Mouse (Mus musculus) 3134 (cell line): Measurements from ENCODE around the gene Cobll1.

Experiments used
- DNase-seq: peaks from one replicate; pipeline ENCODE4 v3.0.0-alpha.2; 2011; ENCODE audit warnings: low spot score; ENCODE audit not compliant: insufficient read length; ENCODE audit errors: extremely low read depth

Cobll1 gene

DNA sequence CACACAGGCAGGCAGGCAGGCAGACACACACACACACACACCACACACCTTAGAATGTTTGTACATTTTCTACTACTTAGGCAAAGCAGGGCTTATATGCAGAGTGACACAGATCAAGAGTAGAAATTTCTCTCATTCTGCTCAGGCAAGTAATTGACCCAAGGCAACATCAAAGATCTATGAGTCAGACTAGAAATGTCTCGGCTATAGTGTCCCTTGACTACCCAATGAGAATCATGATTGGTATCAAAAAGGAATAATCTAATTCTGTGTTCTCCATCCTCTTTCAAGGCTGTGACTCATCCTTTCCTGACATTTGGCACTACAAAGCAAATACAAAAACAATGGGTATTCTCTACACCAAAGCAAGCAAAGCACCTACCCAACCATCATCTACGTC, 77.5 kb downstream of the Cobll1 start:
- no peak for DNase-seq

DNA sequence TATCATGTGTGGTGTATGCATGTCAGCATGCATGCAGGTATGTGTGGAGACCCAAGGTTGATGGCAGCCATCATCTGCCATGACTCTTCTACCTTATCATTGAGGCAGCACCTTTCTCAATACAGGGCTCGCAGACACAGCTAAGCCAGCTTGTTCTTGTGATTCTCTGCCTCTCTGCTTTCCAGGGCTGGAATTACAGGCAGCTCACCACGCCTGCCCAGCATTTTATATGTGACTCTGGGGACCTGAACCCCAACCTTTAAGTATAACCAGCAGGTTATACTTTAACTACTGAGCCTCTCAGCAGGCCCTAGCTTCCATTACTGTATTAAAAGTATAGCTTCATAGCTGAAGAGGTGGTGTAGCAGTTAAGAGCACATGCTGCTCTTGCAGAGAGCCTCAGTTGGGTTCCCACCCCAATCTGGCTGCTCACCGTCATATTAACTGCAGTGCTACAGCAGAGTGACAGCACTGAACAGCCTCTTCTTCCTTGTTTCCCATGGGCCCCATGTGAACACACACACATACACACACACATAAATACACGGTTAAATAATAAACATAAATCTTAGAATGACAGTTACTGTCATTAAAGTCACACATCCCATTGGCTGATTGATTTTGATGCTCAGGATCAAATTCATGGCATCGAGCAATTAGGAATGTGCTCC, 81.1 kb downstream of the Cobll1 start:
- DNase-seq: no peak

DNA sequence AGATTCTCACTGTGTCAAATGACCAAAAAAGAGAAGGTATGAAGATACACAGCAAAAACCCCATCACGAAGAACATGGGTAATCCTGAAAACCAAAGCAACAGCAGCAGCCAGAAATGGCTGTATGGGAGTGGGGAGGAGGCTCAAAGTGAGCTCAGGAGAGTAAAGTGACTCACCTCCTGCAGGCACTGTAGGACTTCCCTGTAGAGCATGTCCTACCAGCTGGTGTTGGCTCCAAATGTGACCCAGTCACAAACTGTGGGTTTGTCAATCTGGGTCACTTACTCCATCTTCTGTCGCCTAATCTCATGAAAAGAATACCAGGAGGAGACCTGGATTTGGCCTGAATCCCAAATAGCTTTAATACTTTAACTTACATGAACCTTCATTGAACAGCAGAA, 81.9 kb downstream of the Cobll1 start:
- peak; percentile 2 for DNase-seq

DNA sequence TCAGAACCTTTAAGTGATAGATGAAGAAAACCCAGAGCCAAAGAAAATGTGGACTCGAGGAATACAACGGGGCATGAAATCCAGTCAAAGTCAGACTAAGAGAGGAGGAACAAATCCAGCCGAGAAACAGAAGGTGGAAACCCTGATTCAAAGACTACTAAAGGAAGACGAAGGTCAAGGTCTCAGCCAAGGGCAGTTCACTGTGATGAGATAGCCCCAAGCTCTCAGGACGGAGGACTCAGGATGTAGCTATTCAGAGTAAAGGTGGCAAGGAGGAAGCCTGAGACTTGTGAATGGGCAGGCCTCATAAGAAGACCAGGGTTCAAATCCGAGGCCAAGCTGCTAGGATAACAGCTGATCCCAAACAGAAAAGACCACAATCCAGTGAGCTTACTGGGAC, 90.3 kb downstream of the Cobll1 start:
- DNase-seq: no peak

DNA sequence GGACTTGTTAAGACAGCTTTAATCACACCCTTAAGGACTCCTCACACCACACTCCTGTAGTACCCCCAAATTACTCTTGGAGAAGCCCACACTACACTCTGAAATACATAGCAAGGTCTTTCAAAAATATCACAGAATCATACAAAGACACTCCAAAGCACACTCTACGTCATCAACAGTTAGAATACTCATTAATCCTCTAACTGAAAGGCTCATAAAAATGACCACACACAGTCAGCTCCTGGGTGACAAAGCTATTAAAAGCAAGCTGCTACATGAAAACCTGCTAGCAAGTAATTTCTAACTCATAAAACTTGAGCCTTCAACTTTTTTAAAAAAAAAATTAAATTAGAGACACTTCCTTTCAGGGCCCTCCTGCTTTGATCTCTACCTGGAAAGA, 91.8 kb downstream of the Cobll1 start:
- no peak for DNase-seq

DNA sequence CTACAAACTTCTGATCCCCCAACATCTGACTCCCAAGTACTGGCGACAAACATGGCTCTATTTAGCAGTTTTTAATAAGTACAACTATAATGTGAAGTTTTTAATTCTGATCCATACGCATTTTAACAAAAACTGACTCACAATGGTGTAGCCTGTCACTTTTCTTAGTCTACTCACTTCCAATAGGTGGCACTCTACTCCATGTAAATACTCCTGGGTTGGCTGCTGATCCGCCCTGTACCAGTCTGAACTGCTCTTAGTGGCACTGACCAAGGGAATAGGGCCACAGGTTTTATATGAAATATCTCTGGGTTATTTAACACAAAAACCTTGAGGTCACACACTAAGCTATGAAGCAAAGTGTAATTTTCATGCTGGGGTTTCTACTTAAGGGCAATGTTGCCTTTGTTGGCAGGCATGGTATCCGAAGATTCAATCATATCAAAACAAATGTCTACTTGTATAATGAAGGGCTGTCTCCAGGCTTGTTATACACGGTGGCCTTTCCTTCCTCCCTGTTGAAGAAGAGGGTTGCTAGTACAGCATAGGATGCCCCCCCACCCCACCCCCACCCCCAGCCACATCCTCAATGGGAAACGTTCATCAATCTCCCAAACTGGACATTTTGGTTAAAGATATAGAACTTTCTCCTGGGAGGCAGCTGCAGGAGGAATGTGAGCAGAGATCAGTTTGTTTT, 93.6 kb downstream of the Cobll1 start:
- peak; percentile 14 for DNase-seq

DNA sequence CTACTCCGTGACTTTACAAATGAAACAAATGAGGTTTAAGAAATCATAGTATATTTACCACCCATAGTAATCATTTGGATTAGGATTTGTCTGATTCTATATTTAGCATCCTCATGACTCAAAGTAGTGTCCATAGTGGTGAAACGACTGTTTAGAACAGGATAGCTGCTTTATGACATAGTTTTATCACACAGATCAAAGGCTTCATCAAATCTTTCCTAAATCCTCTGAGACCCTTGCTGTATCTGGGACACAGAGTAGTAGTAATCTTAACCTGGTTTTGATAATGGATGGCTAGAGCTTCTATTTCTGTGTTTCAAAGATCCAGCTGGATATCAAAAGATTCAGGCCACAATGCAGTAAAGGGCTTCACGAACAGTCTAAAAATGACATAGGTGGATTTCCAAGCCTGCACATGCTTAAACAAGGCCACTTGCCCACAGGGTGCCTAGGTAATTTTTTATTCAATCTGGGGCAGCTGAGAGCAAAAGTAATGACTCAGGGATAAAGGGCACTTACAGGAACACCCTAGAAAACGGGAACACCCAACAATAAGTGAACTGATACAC, 98.0 kb downstream of the Cobll1 start:
- DNase-seq: no peak

DNA sequence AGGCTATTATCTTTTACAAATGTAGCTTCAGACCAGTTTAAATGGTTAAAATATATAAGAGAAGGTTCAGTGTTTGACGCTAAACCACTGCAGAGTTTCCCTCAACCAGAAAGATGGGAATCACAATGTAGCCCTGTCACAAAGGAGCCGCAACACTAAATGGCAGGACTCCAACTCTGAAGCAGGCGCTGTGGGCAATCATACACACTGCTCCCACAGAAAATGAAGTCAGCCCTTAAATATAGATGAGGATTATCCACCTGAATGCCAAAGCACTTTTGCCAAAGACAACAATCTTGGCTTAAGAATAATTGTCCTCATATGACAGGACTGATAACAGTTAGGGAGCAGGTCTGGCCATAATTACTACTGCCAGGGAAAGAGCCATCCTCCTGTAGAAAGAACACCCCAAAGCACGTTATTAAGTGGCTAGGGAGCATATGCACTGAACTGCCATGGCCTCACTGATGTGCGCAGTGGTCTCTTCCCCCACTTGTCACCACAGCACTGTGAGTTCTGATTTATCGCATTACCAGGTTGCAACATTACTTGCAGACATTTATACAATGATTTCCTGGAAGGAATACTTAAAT, 98.8 kb downstream of the Cobll1 start:
- DNase-seq: no peak

DNA sequence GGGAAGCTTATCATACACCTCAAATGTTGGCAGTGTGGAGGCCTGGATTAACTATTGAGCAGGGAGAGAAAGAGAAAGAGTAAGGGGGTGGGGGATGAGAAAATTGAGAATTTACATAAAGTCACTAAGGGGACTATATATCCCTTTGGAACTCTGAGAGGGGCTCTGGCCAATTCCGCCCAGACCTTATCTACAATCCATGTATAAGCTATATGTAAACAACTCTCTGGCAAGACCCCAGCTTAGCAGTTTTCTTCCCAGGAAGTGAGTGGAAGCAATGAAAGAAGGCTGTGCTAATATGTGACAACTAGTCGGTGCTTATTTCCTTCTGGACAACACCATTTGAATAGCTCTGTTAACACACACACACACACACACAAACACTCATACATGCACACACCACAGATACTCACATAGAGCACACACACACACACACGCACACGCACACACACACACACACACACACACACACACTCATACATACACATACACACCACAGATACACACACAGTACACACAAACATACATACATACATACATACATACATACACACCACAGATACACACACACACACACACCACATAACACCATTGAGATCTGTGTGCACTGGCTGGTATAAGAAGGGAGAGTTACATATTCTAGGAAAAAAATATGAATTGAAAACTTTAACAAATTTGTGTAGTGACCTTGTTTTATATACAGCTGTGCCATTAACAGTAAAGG, 99.4 kb downstream of the Cobll1 start:
- DNase-seq: no peak

DNA sequence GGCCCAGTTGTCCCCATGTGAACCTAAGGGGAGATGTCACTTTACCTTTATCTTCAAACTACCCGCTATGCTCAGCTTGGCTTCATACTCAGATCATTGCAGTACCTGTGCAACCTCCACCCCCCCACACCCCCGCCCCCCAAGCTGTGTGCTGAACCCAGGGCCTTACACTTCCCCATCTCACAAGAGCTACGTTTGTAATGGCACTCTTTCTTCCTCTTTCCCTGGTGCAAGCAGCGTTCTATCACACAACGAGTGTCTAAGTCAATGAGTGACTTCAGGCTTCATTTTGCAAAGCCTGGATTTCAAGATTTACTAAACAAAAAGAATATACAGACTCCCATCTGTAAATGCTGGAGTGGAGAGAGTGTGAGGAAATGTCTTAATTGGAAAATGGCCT, 100.2 kb downstream of the Cobll1 start:
- no peak for DNase-seq

DNA sequence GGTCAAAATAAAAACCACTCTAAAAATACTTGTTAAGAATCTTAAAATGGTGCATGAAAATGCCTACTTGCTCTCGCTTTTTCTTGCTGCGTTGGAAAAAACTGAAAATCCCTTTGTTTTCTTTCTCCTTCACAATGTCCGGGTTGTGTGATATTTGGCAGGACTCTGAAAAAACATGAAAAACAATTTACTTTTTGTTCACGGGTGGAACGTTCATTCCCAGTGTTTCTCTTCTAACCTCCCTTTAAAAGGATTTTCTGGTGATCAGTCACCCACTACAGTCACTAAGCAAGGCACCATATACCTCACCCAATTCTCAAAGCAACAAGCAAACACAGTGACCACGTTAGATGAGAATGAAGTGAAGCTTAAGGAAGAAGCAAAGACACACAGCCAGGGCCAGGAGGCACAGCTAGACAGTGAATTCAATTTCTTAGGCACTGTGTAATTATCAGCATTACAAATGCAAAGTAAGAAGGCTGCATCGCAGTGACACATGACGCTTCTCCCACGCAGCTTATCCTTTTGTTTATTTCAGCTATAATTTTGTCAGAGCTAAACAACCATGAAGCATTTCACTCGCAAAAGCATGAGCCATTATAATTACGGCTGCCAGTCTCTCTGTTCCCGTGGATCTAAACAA, 112.9 kb downstream of the Cobll1 start:
- DNase-seq: no peak

DNA sequence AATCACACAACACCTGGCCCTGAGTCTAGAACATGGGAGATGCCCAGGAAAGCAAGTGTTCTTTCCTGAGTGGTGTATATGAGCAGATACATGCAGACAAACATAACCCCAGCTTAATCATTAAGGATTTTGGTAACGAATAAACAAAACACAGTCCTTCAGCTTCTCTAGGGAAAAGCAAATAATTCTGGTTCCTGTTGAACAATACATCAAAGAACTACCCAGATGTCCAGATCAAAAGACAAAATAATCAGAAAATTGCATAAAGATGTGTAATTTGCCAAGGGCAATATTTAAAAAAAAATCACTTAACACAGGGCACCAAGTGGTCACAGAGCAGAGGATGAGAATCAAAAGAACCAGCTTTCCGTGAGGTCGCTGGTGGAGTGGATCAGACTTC, 115.5 kb downstream of the Cobll1 start:
- no peak for DNase-seq

DNA sequence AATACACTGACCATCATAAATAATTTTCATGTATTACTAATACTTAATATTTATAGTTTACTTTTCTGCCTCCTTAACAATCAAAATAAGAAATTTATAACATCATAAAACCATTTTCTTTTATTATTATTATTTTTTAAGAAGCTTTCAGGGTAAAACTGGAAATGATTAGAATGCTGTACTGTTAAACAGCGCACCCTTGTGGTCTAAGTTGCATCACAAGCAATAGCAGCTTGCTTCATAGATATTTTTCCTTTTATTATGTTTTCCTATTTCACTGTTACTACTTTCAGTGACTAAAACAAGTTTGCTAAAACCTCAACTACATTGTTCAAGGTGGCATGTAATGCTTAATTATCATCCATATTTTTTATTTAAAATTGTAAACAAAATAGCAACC, 117.8 kb downstream of the Cobll1 start:
- DNase-seq: no peak

DNA sequence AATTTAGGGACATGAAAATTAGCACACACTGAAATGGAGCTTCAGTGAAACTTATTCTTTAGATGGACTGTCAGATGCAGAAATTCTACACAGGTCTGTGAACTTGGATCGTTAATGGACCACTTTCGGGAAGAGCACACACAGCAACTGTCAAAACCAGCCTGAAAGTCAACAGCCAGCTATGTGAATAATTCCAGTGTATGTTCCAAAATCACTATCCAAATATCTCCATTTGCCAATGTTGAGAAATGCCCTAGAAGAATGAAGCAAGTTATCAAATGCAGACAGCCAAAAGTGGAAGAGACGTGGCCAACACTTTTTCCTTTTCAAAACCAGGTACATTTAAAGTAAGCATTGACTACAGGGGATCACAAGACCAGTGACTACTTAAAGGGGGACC, 118.2 kb downstream of the Cobll1 start:
- DNase-seq: no peak

DNA sequence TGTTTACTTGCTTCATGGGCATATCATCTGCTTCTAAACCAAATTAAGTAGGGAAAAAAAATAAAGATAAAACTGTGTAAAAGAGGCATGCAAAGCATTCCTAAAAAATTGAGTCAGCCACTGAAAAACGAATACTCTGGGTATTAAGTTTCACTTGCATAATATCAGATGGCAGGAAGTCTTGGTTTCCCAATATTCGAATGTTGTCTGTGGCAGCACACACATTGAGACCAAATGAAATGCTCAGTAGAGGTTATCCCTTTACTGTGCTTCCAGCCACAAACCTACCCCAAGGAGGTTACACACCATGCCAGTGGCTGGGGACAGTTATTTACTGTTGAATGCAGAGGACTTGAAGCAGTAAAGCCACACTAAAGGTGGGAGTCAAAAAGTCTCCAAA, 119.1 kb downstream of the Cobll1 start:
- peak; percentile 13 for DNase-seq

DNA sequence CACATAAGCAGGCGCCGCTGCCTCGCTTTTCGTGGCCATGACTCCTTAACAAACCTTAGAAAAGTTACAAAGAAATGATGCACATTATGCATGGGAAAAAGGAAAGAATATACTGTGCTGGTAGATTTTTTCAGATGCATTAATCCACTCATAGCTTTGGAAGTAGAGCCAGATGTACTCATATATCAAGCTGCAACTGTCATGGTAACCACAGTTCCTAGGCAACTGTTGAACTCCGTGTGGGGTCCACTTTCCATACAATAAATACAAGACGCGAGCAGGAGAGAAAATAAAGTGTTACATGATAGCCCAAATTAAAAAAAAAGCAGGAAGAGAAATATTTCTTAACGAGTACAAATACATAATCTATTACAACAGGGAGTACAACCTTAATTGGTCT, 119.5 kb downstream of the Cobll1 start:
- DNase-seq: no peak

DNA sequence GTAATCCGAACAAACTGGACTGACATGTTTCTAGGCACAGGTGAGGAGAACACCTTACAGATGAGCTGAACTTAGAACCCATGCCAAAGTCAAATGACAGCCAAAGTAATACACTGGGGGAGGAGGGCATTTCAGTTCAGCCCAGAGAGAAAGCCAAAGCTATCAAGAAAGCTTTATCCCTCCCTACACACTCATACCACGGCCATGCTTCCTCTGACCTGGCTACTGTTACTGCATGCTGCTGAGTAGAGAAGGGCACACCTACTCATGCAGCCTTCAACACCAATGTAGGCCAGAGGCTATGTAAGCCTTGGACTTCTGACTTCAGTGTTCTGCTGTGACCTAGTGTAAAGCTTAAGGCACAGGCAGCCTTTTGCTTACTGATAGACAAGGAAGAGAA, 120.1 kb downstream of the Cobll1 start:
- DNase-seq: no peak

DNA sequence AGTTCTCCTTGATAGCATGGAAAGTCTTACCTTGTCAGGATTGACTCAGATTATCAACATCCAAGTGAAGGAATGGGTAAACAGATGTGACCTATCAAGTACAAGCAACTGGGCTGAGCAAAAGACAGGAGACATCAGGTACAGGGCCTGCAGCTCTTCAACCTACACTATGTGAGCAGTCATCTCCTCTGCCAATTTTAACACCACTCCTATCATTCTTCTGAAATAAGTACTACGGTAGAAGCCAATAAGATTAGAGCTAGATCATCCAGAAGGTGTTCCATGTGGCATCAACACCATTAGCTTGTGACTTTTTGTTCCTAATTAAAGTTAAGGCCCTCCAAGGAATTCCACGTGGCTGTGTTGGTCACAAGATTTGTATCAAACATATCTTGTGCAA, 121.3 kb downstream of the Cobll1 start:
- DNase-seq: no peak

DNA sequence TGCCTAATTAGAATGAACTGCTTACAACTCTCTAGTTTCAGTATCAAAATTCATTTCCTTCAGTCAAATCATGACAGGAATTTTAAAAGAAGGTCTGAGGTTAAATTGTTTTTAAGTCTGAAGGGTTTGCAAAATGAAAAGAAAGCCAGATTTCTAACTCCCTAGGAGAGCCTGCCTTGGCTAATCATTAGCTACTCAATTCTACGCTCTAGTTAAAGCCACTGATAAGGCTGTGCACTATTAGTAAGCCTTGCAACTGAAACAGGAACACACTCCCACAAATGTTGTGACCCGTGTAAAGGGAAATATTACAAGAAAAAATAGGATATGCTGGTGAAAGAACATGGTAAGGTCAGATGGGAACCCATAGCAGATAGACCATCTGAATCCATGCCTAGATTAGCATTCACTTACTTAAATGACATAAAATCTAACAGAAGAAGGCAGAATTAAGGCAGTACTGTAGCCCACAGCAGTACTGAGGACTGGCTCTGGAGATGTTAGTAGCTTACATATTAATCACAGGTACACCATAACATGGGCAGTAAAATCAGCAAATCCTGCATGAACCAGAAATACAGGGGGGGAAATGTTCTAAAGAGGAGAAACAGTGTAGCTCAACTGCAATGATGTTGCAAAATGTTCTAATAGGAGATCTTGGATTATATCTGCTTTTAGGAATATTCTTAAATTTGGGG, 122.6 kb downstream of the Cobll1 start:
- DNase-seq: no peak

DNA sequence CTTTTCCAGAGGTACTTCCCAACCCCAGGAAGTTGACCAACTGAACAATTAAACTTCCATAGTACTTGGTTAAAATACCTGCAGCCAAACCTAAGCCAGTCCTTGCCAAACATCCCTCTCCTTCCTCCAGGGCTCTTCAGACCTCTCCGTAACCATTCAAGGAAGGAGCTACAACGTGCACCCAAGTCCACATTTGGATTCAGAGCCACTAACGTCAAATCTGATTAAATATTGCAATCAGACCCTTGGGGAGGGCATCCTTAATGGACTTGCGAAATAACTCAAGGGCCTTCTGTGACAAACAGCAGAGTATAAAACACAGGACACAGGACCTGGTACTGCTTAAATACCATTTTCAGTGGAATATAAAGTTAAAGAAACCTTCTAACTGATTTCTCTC, 126.0 kb downstream of the Cobll1 start:
- DNase-seq: no peak
